Mouse (Mus musculus) liver, postnatal 0 days (tissue): Measurements from ENCODE around the gene Klhl32.
A peak's percentile ranks its signal among the peaks of the same experiment; 100 is the strongest.

Experiments
- CTCF ChIP-seq: sonication (generic); IDR thresholded peaks from 2 replicates; pipeline ENCODE4 v1.5.1; 2016; ENCODE audit warnings: antibody characterized with exemption, low read depth
- EP300 ChIP-seq: IDR thresholded peaks from 2 replicates; pipeline ENCODE4 v1.6.1; 2016; ENCODE audit warnings: antibody characterized with exemption, low read depth, mild to moderate bottlenecking

- peak; percentile 58 for TF ChIP-seq CTCF
- no peak for TF ChIP-seq EP300
Measured at GRCm38 (mm10) chr4:24720834-24721233, 130.1 kb downstream of the Klhl32 start.
